Mouse (Mus musculus) limb, embryonic 11.5 days (tissue): ENCODE measurements around the gene Aatk. TPM values are rescaled to one million over a fixed set of nuclear protein-coding genes. Genes with fewer than 3 reads are reported as not detected.

ENCODE experiments used
- ATAC-seq: fragments of 200-750 bp; cut with Nextera tagmentation; 2 replicates; pipeline ENCODE4 v1.8.0; 2017; ENCODE audit warnings: low read depth; ENCODE audit not compliant: insufficient number of reproducible peaks, low FRiP score, low TSS enrichment
- DNase-seq: peaks from one replicate; pipeline ENCODE4 v3.0.0-alpha.2; 2015; ENCODE audit warnings: low spot score
- H3K27ac ChIP-seq: fragments of 300-500 bp; sonication (generic); replicated peaks from 2 replicates; pipeline ENCODE4 v1.5.1; 2014; ENCODE audit warnings: low read depth, mild to moderate bottlenecking, low read length
- H3K27me3 ChIP-seq: fragments of 300-500 bp; sonication (generic); 2 replicates; pipeline ENCODE4 v1.6.1; 2014; ENCODE audit warnings: mild to moderate bottlenecking, low read length, mixed read lengths; ENCODE audit not compliant: control insufficient read depth, insufficient read depth
- H3K36me3 ChIP-seq: fragments of 300-500 bp; sonication (generic); 2 replicates; pipeline ENCODE4 v1.6.1; 2014; ENCODE audit warnings: mild to moderate bottlenecking, low read length, moderate library complexity, mixed read lengths; ENCODE audit not compliant: control insufficient read depth, insufficient read depth
- H3K4me1 ChIP-seq: fragments of 300-500 bp; sonication (generic); 2 replicates; pipeline ENCODE4 v1.6.1; 2014; ENCODE audit warnings: low read length, mixed read lengths; ENCODE audit not compliant: control insufficient read depth, insufficient read depth
- H3K4me2 ChIP-seq: fragments of 300-500 bp; sonication (generic); 2 replicates; pipeline ENCODE4 v1.6.1; 2014; ENCODE audit warnings: low read depth, mild to moderate bottlenecking, moderate library complexity; ENCODE audit not compliant: severe bottlenecking
- H3K4me3 ChIP-seq: fragments of 300-500 bp; sonication (generic); 2 replicates; pipeline ENCODE4 v1.5.1; 2014; ENCODE audit warnings: low read depth, low read length
- H3K9ac ChIP-seq: fragments of 300-500 bp; sonication (generic); 2 replicates; pipeline ENCODE4 v1.6.1; 2014; ENCODE audit warnings: mild to moderate bottlenecking, low read length
- H3K9me3 ChIP-seq: fragments of 300-500 bp; sonication (generic); 2 replicates; pipeline ENCODE4 v1.6.1; 2016; ENCODE audit warnings: low read length; ENCODE audit not compliant: control insufficient read depth
- WGBS: fragments of 180-500 bp; shearing (Covaris S2); extraction: QIAGEN DNeasy Blood & Tissue Kit; methylation state at CpG from one replicate; pipeline ENCODE4 v1.1.7; 2014; 5-methylcytosine and 5-hydroxymethylcytosine counted together
- polyA plus RNA-seq: library from polyadenylated mRNA; unstranded; fragments of >200 nt; fragmentation: Nextera tagmentation; extraction: Ambion mirVana; gene quantifications from 2 replicates; pipeline ENCODE4 v1.2.1, GENCODE M21; 2014

The Aatk gene
- polyA plus RNA-seq, 1 experiment from 2014 or later, result 1.8 TPM

- H3K9me3 ChIP-seq, result no peaks in the 10 kb centered on the region
- peak overlapping the region; percentile 97 for H3K4me2 ChIP-seq
- 2% methylated on average over 23 of the region's 23 CpGs for WGBS
- H3K4me1 ChIP-seq, result peaks cover 10% of the 10 kb centered on the region; the same call in 1 of the 2 replicates
- H3K9ac ChIP-seq, result 0 out of 2 replicates have a peak overlapping the region, but pooled peaks have one; percentile 7
- no peak overlapping the region for H3K27ac ChIP-seq
- peak overlapping the region; percentile 59 for H3K4me3 ChIP-seq
- H3K27me3 ChIP-seq, result peaks cover 28% of the 10 kb centered on the region
- H3K36me3 ChIP-seq, result no peaks in the 10 kb centered on the region
- ATAC-seq, result no peak
- peak; percentile 63 for DNase-seq
Observed at GRCm38 (mm10) chr11:120048252-120048556, 1.2 kb upstream of the Aatk start.

GRCm38 (mm10) chr11:120047531-120048251, 724 bp upstream of the Aatk start:
- Histone ChIP-seq H3K9ac (peak overlapping the region; percentile 7; the same call in 1 of the 2 replicates), H3K36me3 (no peaks in the 10 kb centered on the region), H3K4me1 (peaks cover 10% of the 10 kb centered on the region; the same call in 1 of the 2 replicates), H3K27me3 (peaks cover 28% of the 10 kb centered on the region), H3K27ac (no peak overlapping the region), H3K4me2 (peak overlapping the region; percentile 97), H3K4me3 (peak overlapping the region; percentile 59), H3K9me3 (no peaks in the 10 kb centered on the region)
- ATAC-seq (no peak), DNase-seq (peak; percentile 49)
- WGBS, result 7% methylated on average over 23 of the region's 23 CpGs

GRCm38 (mm10) chr11:120045839-120046552, 971 bp downstream of the Aatk start:
- DNase-seq (peak; percentile 37), ATAC-seq (no peak)
- Histone ChIP-seq H3K9me3 (no peaks in the 10 kb centered on the region), H3K4me3 (peak overlapping the region; percentile 59), H3K36me3 (no peaks in the 10 kb centered on the region), H3K9ac (peak overlapping the region; percentile 73), H3K4me2 (peak overlapping the region; percentile 97), H3K4me1 (peaks cover 10% of the 10 kb centered on the region; the same call in 1 of the 2 replicates), H3K27ac (no peak overlapping the region), H3K27me3 (peaks cover 28% of the 10 kb centered on the region)
- WGBS, result 58% methylated on average over 11 of the region's 11 CpGs

GRCm38 (mm10) chr11:120045341-120045740, 1.6 kb downstream of the Aatk start:
- H3K9ac ChIP-seq, result no peak overlapping the region
- DNase-seq (no peak), ATAC-seq (no peak)
- no peaks in the 10 kb centered on the region for H3K9me3 ChIP-seq
- H3K36me3 ChIP-seq, result no peaks in the 10 kb centered on the region
- 0 out of 2 replicates have a peak overlapping the region, but pooled peaks have one; percentile 97 for H3K4me2 ChIP-seq
- H3K4me3 ChIP-seq, result no peak overlapping the region
- H3K4me1 ChIP-seq, result peaks cover 10% of the 10 kb centered on the region; the same call in 1 of the 2 replicates
- WGBS, result 60% methylated on average over 4 of the region's 4 CpGs
- H3K27me3 ChIP-seq, result peaks cover 28% of the 10 kb centered on the region
- H3K27ac ChIP-seq, result no peak overlapping the region

GRCm38 (mm10) chr11:120042141-120042838, 4.7 kb downstream of the Aatk start:
- Histone ChIP-seq H3K27me3 (peaks cover 10% of the 10 kb centered on the region; the same call in 1 of the 2 replicates), H3K4me3 (no peak overlapping the region), H3K36me3 (no peaks in the 10 kb centered on the region), H3K9me3 (no peaks in the 10 kb centered on the region), H3K4me2 (no peak overlapping the region), H3K9ac (no peak overlapping the region), H3K27ac (no peak overlapping the region), H3K4me1 (peaks cover 6% of the 10 kb centered on the region; the same call in 1 of the 2 replicates)
- WGBS, result 68% methylated on average over 7 of the region's 7 CpGs
- no peak for DNase-seq
- ATAC-seq, result no peak

GRCm38 (mm10) chr11:120041191-120042123, 5.5 kb downstream of the Aatk start:
- 60% methylated on average over 13 of the region's 13 CpGs for WGBS
- H3K9me3 ChIP-seq, result no peaks in the 10 kb centered on the region
- H3K4me2 ChIP-seq, result no peak overlapping the region
- no peak overlapping the region for H3K9ac ChIP-seq
- no peaks in the 10 kb centered on the region for H3K36me3 ChIP-seq
- no peak overlapping the region for H3K27ac ChIP-seq
- no peak for DNase-seq
- peaks cover 7% of the 10 kb centered on the region; the same call in 1 of the 2 replicates for H3K27me3 ChIP-seq
- H3K4me1 ChIP-seq, result peaks cover 3% of the 10 kb centered on the region; the same call in 1 of the 2 replicates
- ATAC-seq, result no peak
- H3K4me3 ChIP-seq, result no peak overlapping the region

GRCm38 (mm10) chr11:120040440-120040839, 6.5 kb downstream of the Aatk start:
- Histone ChIP-seq H3K4me3 (no peak overlapping the region), H3K4me1 (no peaks in the 10 kb centered on the region), H3K27me3 (no peaks in the 10 kb centered on the region; the same call in 1 of the 2 replicates), H3K9me3 (no peaks in the 10 kb centered on the region), H3K36me3 (no peaks in the 10 kb centered on the region), H3K27ac (no peak overlapping the region), H3K4me2 (no peak overlapping the region), H3K9ac (no peak overlapping the region)
- no peak for DNase-seq
- no peak for ATAC-seq
- 71% methylated on average over 8 of the region's 8 CpGs for WGBS
